Mouse (Mus musculus) midbrain, embryonic 12.5 days (tissue): Measurements from ENCODE around the gene Gclm. TPM values are rescaled to one million over a fixed set of nuclear protein-coding genes. Genes with fewer than 3 reads are reported as not detected.

Experiments
- microRNA counts: library from miRNA; unstranded; fragments of <30 nt; microRNA quantifications from one replicate; lab custom pipeline; 2017
- microRNA-seq: library from miRNA; unstranded; fragments of <30 nt; microRNA quantifications from one replicate; pipeline ENCODE4, GENCODE M21; 2017
- polyA plus RNA-seq: library from polyadenylated mRNA; unstranded; fragments of >200 nt; fragmentation: Nextera tagmentation; extraction: Ambion mirVana; gene quantifications from 2 replicates; pipeline ENCODE4 v1.2.1, GENCODE M21; 2016

Gene Gclm
- polyA plus RNA-seq, 1 experiment from 2014 or later: 58.3 TPM

MicroRNA genes within 50 kb of the gene (microRNA counts, 519-probe panel; counts per million panel counts)
- not detected for microRNA mmu-miR-760 (lab: Ali Mortazavi, UCI)

Small RNA genes lying within 50 kb of the gene (microRNA-seq; reads per million reads assigned to microRNA genes)
- gene Gm22903 (not detected), gene Mir760 (437 reads per million, percentile 69 among the genes with 10 or more reads in this experiment)

Other genes starting within 250 kb of the Gclm start
- gene Abca4, start 201.1 kb upstream of the Gclm start, polyA plus RNA-seq: 1.3 and 2.5 TPM in 2 replicates
- gene Dnttip2, start 28.8 kb downstream of the Gclm start, polyA plus RNA-seq: 79.4 and 83.9 TPM in 2 replicates
- gene Bcar3, start 48.6 kb downstream of the Gclm start, polyA plus RNA-seq: 14.6 and 14.7 TPM in 2 replicates